Mouse (Mus musculus): ENCODE data around the gene Olfr495.

Gene Olfr495

DNA sequence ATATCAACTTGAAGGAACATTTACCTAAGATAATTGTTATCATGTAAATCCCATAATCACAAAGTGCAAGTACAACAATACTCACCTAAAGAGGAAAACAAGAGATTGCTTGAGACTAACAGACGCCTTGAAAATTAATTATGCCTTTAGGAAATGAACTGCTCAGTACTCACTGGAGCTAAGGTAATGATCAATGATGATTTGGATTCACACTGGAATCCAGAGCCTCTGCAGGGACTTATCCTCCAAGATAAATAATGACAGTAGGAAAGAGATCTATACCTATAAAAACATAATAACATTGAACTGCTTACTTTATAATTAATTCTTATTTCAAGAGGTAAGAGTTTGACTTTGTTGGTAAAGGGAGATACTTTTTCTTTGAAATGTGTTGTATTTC lies at the start of gene Olfr495:
Gene Olfr495, plus strand, starts transcription at position 301 of the 400 bp plus-strand sequence.
- no peak for DNase-seq

DNA sequence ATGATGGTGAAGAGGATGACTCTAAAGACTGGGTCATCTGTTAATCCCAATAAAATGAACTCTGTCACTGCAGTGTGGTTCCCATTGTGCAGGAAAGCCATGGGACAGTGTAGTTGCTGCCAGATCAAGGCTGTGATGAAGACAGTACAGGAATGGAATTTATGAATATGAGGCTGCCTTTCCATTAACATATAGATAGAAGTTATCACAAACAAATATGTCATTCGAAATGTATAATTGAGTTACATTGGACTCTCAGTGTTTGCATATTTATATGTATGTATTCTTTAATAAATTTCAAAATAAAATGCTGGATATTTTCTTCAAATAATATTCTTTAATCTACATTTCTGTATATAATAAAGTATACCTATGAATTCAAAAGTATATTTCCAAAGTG lies 46.1 kb upstream of the Olfr495 start, which contains the start of gene Olfr493:
Gene Olfr493, minus strand, starts transcription at position 101 of the 400 bp plus-strand sequence.
- DNase-seq: no peak

DNA sequence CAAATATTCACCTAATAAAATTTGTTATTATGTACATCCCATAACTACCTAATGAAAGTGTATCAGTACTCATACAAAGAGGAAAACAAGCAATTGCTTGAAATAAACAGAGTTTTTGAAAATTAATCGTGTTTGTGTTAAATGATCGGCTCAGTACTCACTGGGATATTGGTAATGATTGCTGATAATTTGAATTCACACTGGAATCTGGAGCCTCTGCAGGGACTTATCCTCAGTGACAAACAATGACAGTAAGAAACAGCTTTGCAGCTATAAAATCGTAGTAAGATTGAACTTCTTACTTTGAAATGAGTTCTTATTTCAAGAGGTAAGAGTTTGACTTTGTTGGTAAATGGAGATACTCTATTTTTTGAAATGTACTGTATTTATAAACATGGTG lies 27.9 kb upstream of the Olfr495 start, which contains the start of gene Olfr494:
Gene Olfr494, plus strand, starts transcription at position 301 of the 400 bp plus-strand sequence.
- no peak for DNase-seq

DNA sequence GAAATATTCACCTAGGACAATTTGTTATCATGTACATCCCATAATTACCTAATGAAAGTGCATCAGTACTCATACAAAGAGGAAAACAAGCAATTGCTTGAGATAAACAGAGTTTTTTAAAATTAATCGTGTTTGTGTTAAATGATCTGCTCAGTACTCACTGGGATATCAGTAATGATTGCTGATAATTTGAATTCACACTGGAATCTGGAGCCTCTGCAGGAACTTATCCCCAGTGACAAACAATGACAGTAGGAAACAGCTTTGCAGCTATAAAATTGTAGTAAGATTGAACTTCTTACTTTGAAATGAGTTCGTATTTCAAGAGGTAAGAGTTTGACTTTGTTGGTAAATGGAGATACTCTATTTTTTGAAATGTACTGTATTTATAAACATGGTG lies 27.2 kb downstream of the Olfr495 start, which contains the start of gene Olfr497:
Gene Olfr497, plus strand, starts transcription at position 301 of the 400 bp plus-strand sequence.
- DNase-seq: no peak
